Mouse (Mus musculus): ENCODE data around the gene Vmn2r35.
"Not testable (repeated sequence)": the region's sequence is repeated elsewhere in the genome, so short reads cannot be mapped to it uniquely, and the experiment has no call there.

Gene Vmn2r35

GRCm38 (mm10) chr7:7819767-7820166 lies at the start of gene Vmn2r35:
Vmn2r35 (minus strand) TSS chr7:7819867.
- not testable (repeated sequence) for DNase-seq (ENCODE audit: low read depth, low spot score)

- not testable (repeated sequence) for DNase-seq (ENCODE audit: low read depth, low spot score)
These were observed 25.5 kb downstream of the Vmn2r35 start for GRCm38 (mm10) chr7:7794196-7794595.
